Mouse (Mus musculus) midbrain, postnatal 0 days (tissue): Measurements from ENCODE around the gene Rbfox1. TPM values are rescaled to one million over a fixed set of nuclear protein-coding genes. Genes with fewer than 3 reads are reported as not detected.

Experiments
- ATAC-seq: fragments of 200-750 bp; cut with Nextera tagmentation; 2 replicates; pipeline ENCODE4 v1.8.0; 2017; ENCODE audit warnings: moderate number of reproducible peaks, mild to moderate bottlenecking, moderate TSS enrichment, moderate library complexity; ENCODE audit not compliant: low FRiP score
- DNase-seq: peaks from one replicate; pipeline ENCODE4 v3.0.0-alpha.2; 2015; ENCODE audit warnings: low spot score
- H3K27ac ChIP-seq: fragments of 300-500 bp; sonication (generic); 2 replicates; pipeline ENCODE4 v1.5.1; 2014; ENCODE audit warnings: low read depth, mild to moderate bottlenecking, low read length, mixed read lengths
- H3K27me3 ChIP-seq: fragments of 300-500 bp; sonication (generic); 2 replicates; pipeline ENCODE4 v1.6.1; 2014; ENCODE audit warnings: low read length, control low read depth, mixed read lengths; ENCODE audit not compliant: insufficient read depth
- H3K36me3 ChIP-seq: fragments of 300-500 bp; sonication (generic); 2 replicates; pipeline ENCODE4 v1.6.1; 2014; ENCODE audit warnings: low read length, control low read depth, mixed read lengths; ENCODE audit not compliant: insufficient read depth
- H3K4me1 ChIP-seq: fragments of 300-500 bp; sonication (generic); 2 replicates; pipeline ENCODE4 v1.6.1; 2014; ENCODE audit warnings: mild to moderate bottlenecking, control low read depth, antibody characterized with exemption, low read length, mixed read lengths; ENCODE audit not compliant: insufficient read depth
- H3K4me2 ChIP-seq: fragments of 300-500 bp; sonication (generic); 2 replicates; pipeline ENCODE4 v1.6.1; 2014; ENCODE audit warnings: low read depth, mild to moderate bottlenecking, low read length, mixed read lengths; ENCODE audit not compliant: poor library complexity, severe bottlenecking
- H3K4me3 ChIP-seq: fragments of 300-500 bp; sonication (generic); 2 replicates; pipeline ENCODE4 v1.5.1; 2014; ENCODE audit warnings: low read depth, mild to moderate bottlenecking, low read length, moderate library complexity
- H3K9ac ChIP-seq: fragments of 300-500 bp; sonication (generic); replicated peaks from 2 replicates; pipeline ENCODE4 v1.6.1; 2014; ENCODE audit warnings: mild to moderate bottlenecking, low read length, moderate library complexity, mixed read lengths; ENCODE audit not compliant: poor library complexity, severe bottlenecking
- H3K9me3 ChIP-seq: fragments of 300-500 bp; sonication (generic); 2 replicates; pipeline ENCODE4 v1.6.1; 2016; ENCODE audit warnings: low read length, control low read depth
- CTCF ChIP-seq: IDR thresholded peaks from 2 replicates; pipeline ENCODE4 v1.5.1; 2016; ENCODE audit warnings: antibody characterized with exemption, mild to moderate bottlenecking
- WGBS: fragments of 180-500 bp; shearing (Covaris S2); extraction: QIAGEN DNeasy Blood & Tissue Kit; methylation state at CpG from one replicate; pipeline ENCODE4 v1.1.7; 2014; 5-methylcytosine and 5-hydroxymethylcytosine counted together
- polyA plus RNA-seq: library from polyadenylated mRNA; unstranded; fragments of >200 nt; fragmentation: Nextera tagmentation; extraction: Ambion mirVana; gene quantifications from 2 replicates; pipeline ENCODE4 v1.2.1, GENCODE M21; 2015
- total RNA-seq: library from RNA; depleted of rRNA; stranded (reverse); fragments of >200 nt; gene quantifications from 2 replicates; pipeline ENCODE4 v1.2.3, GENCODE M21; 2014

Rbfox1 gene
- total and polyA plus RNA-seq, 2 experiments from 2014 or later, result 142 to 242 TPM

DNA sequence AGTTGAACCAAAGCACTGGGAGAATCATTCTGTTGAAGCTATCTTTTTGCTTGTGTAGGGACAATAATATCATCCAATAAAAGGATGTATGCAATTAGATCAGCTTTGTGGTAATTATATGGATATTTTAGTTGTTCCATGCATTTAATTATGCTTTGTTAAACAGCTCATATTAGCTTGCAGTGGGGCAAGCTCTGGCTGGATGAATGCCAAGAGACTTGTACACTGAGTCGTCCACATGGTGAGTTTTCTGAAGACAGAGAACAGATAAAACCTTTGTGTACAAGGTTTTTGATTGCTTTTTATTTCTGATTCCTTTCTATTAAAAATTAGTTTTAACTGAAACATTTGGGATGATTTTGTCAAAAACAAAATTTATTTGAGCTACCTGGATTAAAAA lies 439.7 kb downstream of the Rbfox1 start:
- DNase-seq (peak; percentile 65), ATAC-seq (no peak)
- Histone ChIP-seq H3K9me3 (no peaks in the 10 kb centered on the region), H3K4me2 (no peak overlapping the region), H3K4me3 (no peak overlapping the region), H3K4me1 (no peaks in the 10 kb centered on the region), H3K36me3 (no peaks in the 10 kb centered on the region), H3K27me3 (no peaks in the 10 kb centered on the region), H3K27ac (no peak overlapping the region), H3K9ac (no peak overlapping the region)
- TF ChIP-seq CTCF, result no peak
- WGBS, result 27% methylated on average over 1 of the region's 1 CpGs

DNA sequence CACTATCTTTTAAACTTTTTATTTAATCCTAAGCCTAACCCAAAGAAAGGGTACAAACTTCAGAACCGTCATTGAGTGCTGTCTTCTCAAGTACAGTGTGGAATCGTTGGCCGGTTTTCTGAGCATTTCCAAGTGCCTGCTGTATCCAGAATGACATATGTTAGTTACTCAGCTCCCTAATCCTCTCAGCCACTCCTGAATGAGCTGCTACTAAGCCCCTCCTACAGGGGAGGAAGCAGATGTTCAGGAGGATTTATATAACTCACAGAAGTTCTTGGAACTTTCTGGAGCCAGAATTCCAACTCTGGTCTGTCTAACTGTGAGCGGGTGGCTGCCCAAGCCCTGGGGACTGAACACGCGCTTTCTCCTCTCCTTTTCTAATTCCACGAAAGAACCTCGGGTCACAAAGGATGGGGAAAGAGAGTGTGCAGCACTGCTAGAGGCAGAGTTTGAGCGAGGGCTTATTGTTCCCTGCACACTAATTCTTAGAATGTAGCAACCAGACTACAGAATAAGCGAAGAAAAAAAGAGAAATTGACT lies 446.3 kb downstream of the Rbfox1 start:
- no peaks in the 10 kb centered on the region for H3K27me3 ChIP-seq
- H3K36me3 ChIP-seq, result no peaks in the 10 kb centered on the region
- no peak overlapping the region for H3K4me3 ChIP-seq
- DNase-seq (peak; percentile 8), ATAC-seq (no peak)
- H3K9ac ChIP-seq, result no peak overlapping the region
- TF ChIP-seq CTCF, result no peak
- H3K4me1 ChIP-seq, result no peaks in the 10 kb centered on the region
- H3K4me2 ChIP-seq, result no peak overlapping the region
- 46% methylated on average over 10 of the region's 10 CpGs for WGBS
- no peaks in the 10 kb centered on the region for H3K9me3 ChIP-seq
- H3K27ac ChIP-seq, result no peak overlapping the region

GRCm38 (mm10) chr16:6333273-6333672 lies 448.1 kb downstream of the Rbfox1 start:
- ATAC-seq, result no peak
- no peak overlapping the region for H3K9ac ChIP-seq
- H3K4me1 ChIP-seq, result no peaks in the 10 kb centered on the region
- H3K4me2 ChIP-seq, result no peak overlapping the region
- peak; percentile 61 for TF ChIP-seq CTCF
- H3K9me3 ChIP-seq, result no peaks in the 10 kb centered on the region
- no peak for DNase-seq
- 51% methylated on average over 2 of the region's 2 CpGs for WGBS
- no peaks in the 10 kb centered on the region for H3K36me3 ChIP-seq
- no peak overlapping the region for H3K4me3 ChIP-seq
- no peaks in the 10 kb centered on the region for H3K27me3 ChIP-seq
- no peak overlapping the region for H3K27ac ChIP-seq

GRCm38 (mm10) chr16:6348103-6348502 lies 462.9 kb downstream of the Rbfox1 start:
- no peak for TF ChIP-seq CTCF
- Histone ChIP-seq H3K36me3 (no peaks in the 10 kb centered on the region), H3K27ac (peak overlapping the region; percentile 76), H3K4me2 (peak overlapping the region; percentile 56), H3K9ac (peak overlapping the region; percentile 59; the same call in 1 of the 2 replicates), H3K4me3 (peak overlapping the region; percentile 49), H3K4me1 (peaks cover 6% of the 10 kb centered on the region; the same call in 1 of the 2 replicates), H3K9me3 (no peaks in the 10 kb centered on the region), H3K27me3 (no peaks in the 10 kb centered on the region)
- ATAC-seq (peak; percentile 9; the same call in 1 of the 2 replicates), DNase-seq (no peak)
- WGBS, result 19% methylated on average over 9 of the region's 9 CpGs

GRCm38 (mm10) chr16:6348581-6349241 lies 463.6 kb downstream of the Rbfox1 start:
- Histone ChIP-seq H3K4me1 (peaks cover 8% of the 10 kb centered on the region; the same call in 1 of the 2 replicates), H3K27me3 (no peaks in the 10 kb centered on the region), H3K27ac (peak overlapping the region; percentile 76), H3K9me3 (no peaks in the 10 kb centered on the region), H3K9ac (peak overlapping the region; percentile 59), H3K4me2 (peak overlapping the region; percentile 56), H3K36me3 (no peaks in the 10 kb centered on the region), H3K4me3 (peak overlapping the region; percentile 49)
- ATAC-seq (peak; percentile 90), DNase-seq (peak; percentile 87)
- under 1% methylated on average over 37 of the region's 41 CpGs for WGBS
- peak; percentile 57 for TF ChIP-seq CTCF

DNA sequence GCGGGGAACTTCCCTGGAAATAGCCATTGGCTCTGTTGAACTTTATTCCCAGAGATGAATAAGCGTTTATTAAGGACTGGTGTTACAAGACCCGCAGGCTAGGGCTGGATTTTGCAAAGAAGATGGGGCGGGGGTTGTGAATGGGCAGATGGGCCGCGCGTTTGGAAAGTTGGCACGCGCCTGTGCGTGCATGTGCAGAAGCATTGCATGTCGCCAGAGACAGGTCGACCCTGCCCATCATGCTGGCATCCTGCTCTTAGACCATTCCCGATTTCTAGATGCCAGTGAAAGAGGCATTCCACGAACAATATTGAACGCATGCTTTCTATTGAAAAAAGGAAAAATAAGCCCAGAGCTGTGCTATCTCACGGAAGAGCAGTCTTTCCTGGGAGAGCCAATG lies 464.2 kb downstream of the Rbfox1 start:
- no peaks in the 10 kb centered on the region for H3K27me3 ChIP-seq
- no peak for TF ChIP-seq CTCF
- H3K9me3 ChIP-seq, result no peaks in the 10 kb centered on the region
- peaks cover 8% of the 10 kb centered on the region; the same call in 1 of the 2 replicates for H3K4me1 ChIP-seq
- DNase-seq (peak; percentile 54), ATAC-seq (peak; percentile 43; the same call in 1 of the 2 replicates)
- peak overlapping the region; percentile 56 for H3K4me2 ChIP-seq
- peak overlapping the region; percentile 76 for H3K27ac ChIP-seq
- H3K36me3 ChIP-seq, result no peaks in the 10 kb centered on the region
- WGBS, result 13% methylated on average over 16 of the region's 16 CpGs
- peak overlapping the region; percentile 49 for H3K4me3 ChIP-seq
- peak overlapping the region; percentile 59 for H3K9ac ChIP-seq
